Mouse (Mus musculus) hindbrain, postnatal 0 days (tissue): Measurements from ENCODE around the gene Dhx58. TPM values are rescaled to one million over a fixed set of nuclear protein-coding genes. Genes with fewer than 3 reads are reported as not detected.
"Not testable (repeated sequence)": the region's sequence is repeated elsewhere in the genome, so short reads cannot be mapped to it uniquely, and the experiment has no call there.

Experiments
- ATAC-seq: fragments of 200-750 bp; cut with Nextera tagmentation; 2 replicates; pipeline ENCODE4 v1.8.0; 2017; ENCODE audit warnings: mild to moderate bottlenecking, moderate TSS enrichment, moderate library complexity
- DNase-seq: peaks from one replicate; pipeline ENCODE4 v3.0.0-alpha.2; 2015; ENCODE audit warnings: low spot score
- H3K27ac ChIP-seq: fragments of 300-500 bp; sonication (generic); 2 replicates; pipeline ENCODE4 v1.5.1; 2014; ENCODE audit warnings: mild to moderate bottlenecking
- H3K27me3 ChIP-seq: fragments of 300-500 bp; sonication (generic); 2 replicates; pipeline ENCODE4 v1.6.1; 2014; ENCODE audit warnings: low read length, mixed read lengths; ENCODE audit not compliant: insufficient read depth
- H3K36me3 ChIP-seq: fragments of 300-500 bp; sonication (generic); 2 replicates; pipeline ENCODE4 v1.6.1; 2014; ENCODE audit warnings: low read length, mixed read lengths; ENCODE audit not compliant: insufficient read depth
- H3K4me1 ChIP-seq: fragments of 300-500 bp; sonication (generic); 2 replicates; pipeline ENCODE4 v1.6.1; 2014; ENCODE audit warnings: antibody characterized with exemption, low read length, mixed read lengths; ENCODE audit not compliant: insufficient read depth
- H3K4me2 ChIP-seq: fragments of 300-500 bp; sonication (generic); 2 replicates; pipeline ENCODE4 v1.6.1; 2014; ENCODE audit warnings: low read depth, mild to moderate bottlenecking, low read length, moderate library complexity, mixed read lengths
- H3K4me3 ChIP-seq: fragments of 300-500 bp; sonication (generic); 2 replicates; pipeline ENCODE4 v1.5.1; 2014; ENCODE audit warnings: low read length
- H3K9ac ChIP-seq: fragments of 300-500 bp; sonication (generic); replicated peaks from 2 replicates; pipeline ENCODE4 v1.6.1; 2014; ENCODE audit warnings: mild to moderate bottlenecking, low read length, moderate library complexity, mixed read lengths
- H3K9me3 ChIP-seq: fragments of 300-500 bp; sonication (generic); 2 replicates; pipeline ENCODE4 v1.6.1; 2016; ENCODE audit warnings: low read length, mixed read lengths
- CTCF ChIP-seq: IDR thresholded peaks from 2 replicates; pipeline ENCODE4 v1.5.1; 2016; ENCODE audit warnings: antibody characterized with exemption, control low read depth, low read depth
- WGBS: fragments of 180-500 bp; shearing (Covaris S2); extraction: QIAGEN DNeasy Blood & Tissue Kit; methylation state at CpG from one replicate; pipeline ENCODE4 v1.1.7; 2014; 5-methylcytosine and 5-hydroxymethylcytosine counted together
- polyA plus RNA-seq: library from polyadenylated mRNA; unstranded; fragments of >200 nt; fragmentation: Nextera tagmentation; extraction: Ambion mirVana; gene quantifications from 2 replicates; pipeline ENCODE4 v1.2.1, GENCODE M21; 2015
- total RNA-seq: library from RNA; depleted of rRNA; stranded (reverse); fragments of >200 nt; gene quantifications from 2 replicates; pipeline ENCODE4 v1.2.3, GENCODE M21; 2014; rRNA removed

Dhx58 gene
- total and polyA plus RNA-seq, 2 experiments from 2014 or later, result 1.2 to 2.7 TPM

DNA sequence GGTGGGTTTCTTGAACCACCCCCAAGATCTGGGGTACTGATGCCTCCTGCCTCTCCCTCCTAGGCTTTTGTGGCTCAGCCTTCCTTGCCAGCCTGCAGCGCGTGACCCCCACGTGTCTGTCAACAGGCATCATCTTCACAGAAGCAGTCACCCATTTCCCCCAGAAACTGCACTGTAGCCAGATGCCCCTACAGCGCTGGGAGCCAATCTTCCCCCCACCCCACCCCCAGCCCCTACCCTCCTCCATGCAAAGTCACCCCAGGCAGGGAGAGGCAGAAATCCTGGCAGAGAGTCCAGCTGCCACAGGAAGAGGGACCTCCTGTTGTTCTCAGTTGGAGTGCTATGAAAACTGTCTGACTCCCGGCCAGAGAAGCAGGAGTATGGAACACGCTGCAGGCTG lies 47.6 kb downstream of the Dhx58 start:
- no peaks in the 10 kb centered on the region for H3K9me3 ChIP-seq
- ATAC-seq, result peak; percentile 61; the same call in 1 of the 2 replicates
- no peaks in the 10 kb centered on the region for H3K27me3 ChIP-seq
- H3K9ac ChIP-seq, result no peak overlapping the region
- H3K36me3 ChIP-seq, result no peaks in the 10 kb centered on the region
- H3K4me2 ChIP-seq, result 0 out of 2 replicates have a peak overlapping the region, but pooled peaks have one; percentile 16
- H3K4me1 ChIP-seq, result peaks cover 9% of the 10 kb centered on the region
- H3K4me3 ChIP-seq, result no peak overlapping the region
- DNase-seq, result peak; percentile 69
- H3K27ac ChIP-seq, result no peak overlapping the region
- 9% methylated on average over 6 of the region's 6 CpGs for WGBS
- no peak for TF ChIP-seq CTCF

GRCm38 (mm10) chr11:100655589-100655988 lies 48.5 kb downstream of the Dhx58 start:
- not testable (repeated sequence) for H3K4me1 ChIP-seq, H3K9me3 ChIP-seq, H3K27me3 ChIP-seq, H3K9ac ChIP-seq, DNase-seq, H3K4me2 ChIP-seq, H3K4me3 ChIP-seq, ATAC-seq, H3K27ac ChIP-seq, H3K36me3 ChIP-seq
- peak; percentile 26 for TF ChIP-seq CTCF
- WGBS, result 58% methylated on average over 2 of the region's 3 CpGs

- Histone ChIP-seq H3K9ac (no peak overlapping the region), H3K27ac (no peak overlapping the region), H3K4me2 (no peak overlapping the region), H3K36me3 (no peaks in the 10 kb centered on the region), H3K4me1 (peaks cover 8% of the 10 kb centered on the region), H3K9me3 (no peaks in the 10 kb centered on the region), H3K27me3 (0 out of 2 replicates have a peak, but pooled peaks cover 5% of the 10 kb centered on the region), H3K4me3 (no peak overlapping the region)
- no peak for ATAC-seq
- TF ChIP-seq CTCF, result no peak
- 22% methylated on average over 3 of the region's 3 CpGs for WGBS
- no peak for DNase-seq
These were observed 52.3 kb downstream of the Dhx58 start for GRCm38 (mm10) chr11:100651748-100652147.

DNA sequence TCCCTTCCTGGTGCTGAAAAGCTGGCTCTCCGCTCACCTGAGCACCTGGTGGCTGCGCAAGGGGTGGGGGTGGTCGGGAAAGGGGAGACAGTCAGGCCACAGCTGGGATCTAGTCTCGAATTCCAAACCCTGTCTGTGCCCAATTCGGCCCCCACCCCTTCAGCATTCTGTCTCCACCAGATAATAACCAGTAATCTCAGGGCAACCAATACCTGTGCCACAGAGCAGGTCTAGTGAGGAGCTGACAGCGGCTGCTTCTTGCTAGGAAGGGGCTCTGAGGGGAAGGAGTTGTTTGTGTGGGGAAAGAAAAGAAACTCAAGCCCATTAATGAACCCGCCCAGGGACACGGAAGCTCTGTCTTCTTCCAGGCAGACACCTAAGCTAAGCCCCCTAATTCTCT lies 52.9 kb downstream of the Dhx58 start:
- WGBS, result 30% methylated on average over 8 of the region's 8 CpGs
- no peak overlapping the region for H3K9ac ChIP-seq
- DNase-seq (no peak), ATAC-seq (no peak)
- TF ChIP-seq CTCF, result no peak
- H3K27ac ChIP-seq, result no peak overlapping the region
- peaks cover 3% of the 10 kb centered on the region for H3K4me1 ChIP-seq
- no peak overlapping the region for H3K4me2 ChIP-seq
- no peaks in the 10 kb centered on the region for H3K36me3 ChIP-seq
- no peak overlapping the region for H3K4me3 ChIP-seq
- no peaks in the 10 kb centered on the region for H3K9me3 ChIP-seq
- 0 out of 2 replicates have a peak, but pooled peaks cover 5% of the 10 kb centered on the region for H3K27me3 ChIP-seq

GRCm38 (mm10) chr11:100648405-100648804 lies 55.7 kb downstream of the Dhx58 start:
- TF ChIP-seq CTCF, result no peak
- no peaks in the 10 kb centered on the region for H3K9me3 ChIP-seq
- no peak overlapping the region for H3K27ac ChIP-seq
- 0 out of 2 replicates have a peak, but pooled peaks cover 5% of the 10 kb centered on the region for H3K27me3 ChIP-seq
- ATAC-seq (no peak), DNase-seq (no peak)
- H3K4me3 ChIP-seq, result no peak overlapping the region
- peaks cover 3% of the 10 kb centered on the region; the same call in 1 of the 2 replicates for H3K4me1 ChIP-seq
- no peaks in the 10 kb centered on the region for H3K36me3 ChIP-seq
- 87% methylated on average over 8 of the region's 8 CpGs for WGBS
- no peak overlapping the region for H3K4me2 ChIP-seq
- H3K9ac ChIP-seq, result no peak overlapping the region

- Histone ChIP-seq H3K4me1 (peaks cover 3% of the 10 kb centered on the region; the same call in 1 of the 2 replicates), H3K27ac (no peak overlapping the region), H3K9me3 (no peaks in the 10 kb centered on the region), H3K4me3 (no peak overlapping the region), H3K36me3 (no peaks in the 10 kb centered on the region), H3K9ac (no peak overlapping the region), H3K27me3 (0 out of 2 replicates have a peak, but pooled peaks cover 5% of the 10 kb centered on the region), H3K4me2 (no peak overlapping the region)
- peak; percentile 60 for DNase-seq
- WGBS, result 6% methylated on average over 1 of the region's 1 CpGs
- 0 out of 2 replicates have a peak, but pooled peaks have one; percentile 59 for ATAC-seq
- peak; percentile 77 for TF ChIP-seq CTCF
These were observed 57.8 kb downstream of the Dhx58 start for GRCm38 (mm10) chr11:100646265-100646664.

Other genes starting within 250 kb of the Dhx58 start
- gene Klhl11, start 231.5 kb downstream of the Dhx58 start, total RNA-seq, result 50.3 and 56.5 TPM in 2 replicates
- 10.4 and 10.7 TPM in 2 replicates for gene Klhl11, start 231.5 kb downstream of the Dhx58 start, polyA plus RNA-seq
- gene Acly, start 176.3 kb downstream of the Dhx58 start, total RNA-seq, result 229 and 235 TPM in 2 replicates
- gene Acly, start 176.3 kb downstream of the Dhx58 start, polyA plus RNA-seq, result 130 and 135 TPM in 2 replicates
- 1.5 and 2.4 TPM in 2 replicates for gene Ttc25, start 158.7 kb downstream of the Dhx58 start, total RNA-seq
- gene Ttc25, start 158.7 kb downstream of the Dhx58 start, polyA plus RNA-seq, result 1.8 and 2.0 TPM in 2 replicates
- 95.3 and 125 TPM in 2 replicates for gene Cnp, start 129.4 kb downstream of the Dhx58 start, total RNA-seq
- 121 and 146 TPM in 2 replicates for gene Cnp, start 129.4 kb downstream of the Dhx58 start, polyA plus RNA-seq
- gene Nkiras2, start 85.0 kb downstream of the Dhx58 start, total RNA-seq, result 125 and 131 TPM in 2 replicates
- gene Nkiras2, start 85.0 kb downstream of the Dhx58 start, polyA plus RNA-seq, result 77.5 and 82.1 TPM in 2 replicates
- 64.6 and 73.8 TPM in 2 replicates for gene Dnajc7, start 84.1 kb downstream of the Dhx58 start, total RNA-seq
- 237 and 246 TPM in 2 replicates for gene Dnajc7, start 84.1 kb downstream of the Dhx58 start, polyA plus RNA-seq
- gene Zfp385c, start 11.8 kb downstream of the Dhx58 start, total RNA-seq, result 9.8 and 13.0 TPM in 2 replicates
- gene Zfp385c, start 11.8 kb downstream of the Dhx58 start, polyA plus RNA-seq, result 10.0 and 11.3 TPM in 2 replicates
- 62.6 and 63.3 TPM in 2 replicates for gene Kat2a, start 8.2 kb upstream of the Dhx58 start, total RNA-seq
- gene Kat2a, start 8.2 kb upstream of the Dhx58 start, polyA plus RNA-seq, result 56.0 and 61.7 TPM in 2 replicates
- not detected in 2 replicates for gene Hspb9, start 9.6 kb upstream of the Dhx58 start, total RNA-seq
- gene Hspb9, start 9.6 kb upstream of the Dhx58 start, polyA plus RNA-seq, result 0.24 and 0.28 TPM in 2 replicates
- 246 and 248 TPM in 2 replicates for gene Rab5c, start 33.9 kb upstream of the Dhx58 start, total RNA-seq
- 34.1 and 34.4 TPM in 2 replicates for gene Rab5c, start 33.9 kb upstream of the Dhx58 start, polyA plus RNA-seq
- 10.0 and 12.9 TPM in 2 replicates for gene Kcnh4, start 55.7 kb upstream of the Dhx58 start, total RNA-seq
- 3.6 and 4.2 TPM in 2 replicates for gene Kcnh4, start 55.7 kb upstream of the Dhx58 start, polyA plus RNA-seq
- gene Hcrt, start 58.7 kb upstream of the Dhx58 start, total RNA-seq, result 6.9 TPM in 1 of 2 replicates, not detected in the other
- gene Hcrt, start 58.7 kb upstream of the Dhx58 start, polyA plus RNA-seq, result 0.88 and 1.2 TPM in 2 replicates
- 15.9 and 20.9 TPM in 2 replicates for gene Ghdc, start 66.7 kb upstream of the Dhx58 start, total RNA-seq
- gene Ghdc, start 66.7 kb upstream of the Dhx58 start, polyA plus RNA-seq, result 7.5 and 8.3 TPM in 2 replicates
- 21.8 and 25.0 TPM in 2 replicates for gene Stat5b, start 146.5 kb upstream of the Dhx58 start, total RNA-seq
- gene Stat5b, start 146.5 kb upstream of the Dhx58 start, polyA plus RNA-seq, result 12.5 and 12.8 TPM in 2 replicates
- 4.1 and 5.5 TPM in 2 replicates for gene Stat5a, start 155.1 kb upstream of the Dhx58 start, total RNA-seq
- 2.5 and 3.3 TPM in 2 replicates for gene Stat5a, start 155.1 kb upstream of the Dhx58 start, polyA plus RNA-seq
- 49.7 and 56.2 TPM in 2 replicates for gene Stat3, start 235.3 kb upstream of the Dhx58 start, total RNA-seq
- gene Stat3, start 235.3 kb upstream of the Dhx58 start, polyA plus RNA-seq, result 41.4 and 43.4 TPM in 2 replicates